Mouse (Mus musculus) MEL (cell line): ENCODE results near the gene Fcrl6. TPM values are rescaled to one million over a fixed set of nuclear protein-coding genes. Genes with fewer than 3 reads are reported as not detected.

Experiments used
- DNase-seq: peaks from one replicate; pipeline ENCODE4 v3.0.0; 2011; ENCODE audit warnings: low read depth, low spot score
- H3K27ac ChIP-seq: 2 replicates; pipeline ENCODE4 v1.5.1; 2012; ENCODE audit warnings: low read depth, mild to moderate bottlenecking, control low read depth, low read length, moderate library complexity; ENCODE audit not compliant: control insufficient read depth
- H3K27me3 ChIP-seq, 2 experiments: fragments of 150-350 bp in 1 of 2; sonication (generic) in 1 of 2; 2 replicates each; pipeline ENCODE4 v1.6.1; 2012; ENCODE audit warnings: low read length in 2 of 2, mild to moderate bottlenecking in 2 of 2, improper control_type of control experiment in 1 of 2, moderate library complexity in 1 of 2; ENCODE audit not compliant: insufficient read depth in 2 of 2, control insufficient read depth in 1 of 2
- H3K36me3 ChIP-seq, 2 experiments: 2 replicates each; pipeline ENCODE4 v1.6.1; 2012 to 2014; ENCODE audit warnings: low read length in 2 of 2, improper control_type of control experiment in 1 of 2, inconsistent platforms in 1 of 2, mild to moderate bottlenecking in 1 of 2; ENCODE audit not compliant: insufficient read depth in 2 of 2, control insufficient read depth in 1 of 2
- H3K4me1 ChIP-seq, 2 experiments: fragments of 150-350 bp in 1 of 2; sonication (generic) in 1 of 2; 2 replicates each; pipeline ENCODE4 v1.6.1; 2012; ENCODE audit warnings: low read length in 2 of 2, improper control_type of control experiment in 1 of 2, mild to moderate bottlenecking in 1 of 2; ENCODE audit not compliant: insufficient read depth in 2 of 2, control insufficient read depth in 1 of 2
- H3K4me3 ChIP-seq, 2 experiments: fragments of 150-350 bp in 1 of 2; sonication (generic) in 1 of 2; 2 replicates each; pipeline ENCODE4 v1.5.1; 2012; ENCODE audit warnings: low read depth in 2 of 2, low read length in 2 of 2, mild to moderate bottlenecking in 2 of 2, moderate library complexity in 2 of 2, control low read depth in 1 of 2, improper control_type of control experiment in 1 of 2; ENCODE audit not compliant: control insufficient read depth in 1 of 2, insufficient read depth in 1 of 2
- H3K79me2 ChIP-seq: 2 replicates; pipeline ENCODE4 v1.6.1; 2012; ENCODE audit warnings: mild to moderate bottlenecking, low read length, moderate library complexity; ENCODE audit not compliant: control insufficient read depth, poor library complexity, insufficient read depth
- H3K9ac ChIP-seq: 2 replicates; pipeline ENCODE4 v1.6.1; 2012; ENCODE audit warnings: low read depth, mild to moderate bottlenecking, control low read depth, low read length, moderate library complexity; ENCODE audit not compliant: control insufficient read depth, poor library complexity, severe bottlenecking
- H3K9me3 ChIP-seq: fragments of 150-350 bp; sonication (generic); replicated peaks from 2 replicates; pipeline ENCODE4 v1.6.1; 2012; ENCODE audit warnings: mild to moderate bottlenecking, low read length, improper control_type of control experiment, moderate library complexity; ENCODE audit not compliant: insufficient read depth
- CHD1 ChIP-seq: IDR thresholded peaks from 2 replicates; pipeline ENCODE4 v1.6.1; 2012; ENCODE audit warnings: low read depth, mild to moderate bottlenecking, inconsistent platforms, low read length, improper control_type of control experiment
- CHD2 ChIP-seq: IDR thresholded peaks from 2 replicates; pipeline ENCODE4 v1.6.1; 2011; ENCODE audit warnings: low read length, improper control_type of control experiment
- E2F4 ChIP-seq: IDR thresholded peaks from 2 replicates; pipeline ENCODE4 v1.6.1; 2011; ENCODE audit warnings: low read depth, low read length, improper control_type of control experiment, borderline replicate concordance
- GATA1 ChIP-seq: IDR thresholded peaks from 2 replicates; pipeline ENCODE4 v1.6.1; 2011; ENCODE audit warnings: low read depth, low read length, improper control_type of control experiment
- HCFC1 ChIP-seq: IDR thresholded peaks from 2 replicates; pipeline ENCODE4 v1.6.1; 2012; ENCODE audit warnings: low read depth, mild to moderate bottlenecking, inconsistent platforms, low read length, improper control_type of control experiment, moderate library complexity
- JUND ChIP-seq: IDR thresholded peaks from 2 replicates; pipeline ENCODE4 v1.6.1; 2011; ENCODE audit warnings: low read depth, mild to moderate bottlenecking, improper control_type of control experiment, low read length
- KAT2A ChIP-seq: conservative IDR thresholded peaks from 2 replicates; pipeline ENCODE4 v1.6.1; 2012; ENCODE audit warnings: low read depth, low read length, improper control_type of control experiment, inconsistent platforms
- MAFK ChIP-seq: IDR thresholded peaks from 2 replicates; pipeline ENCODE4 v1.6.1; 2011; ENCODE audit warnings: low read depth, mild to moderate bottlenecking, low read length, improper control_type of control experiment, borderline replicate concordance
- MAX ChIP-seq: IDR thresholded peaks from 2 replicates; pipeline ENCODE4 v1.6.1; 2011; ENCODE audit warnings: low read length, improper control_type of control experiment
- MXI1 ChIP-seq: IDR thresholded peaks from 2 replicates; pipeline ENCODE4 v1.6.1; 2011; ENCODE audit warnings: mild to moderate bottlenecking, low read depth, low read length, improper control_type of control experiment
- NRF1 ChIP-seq: IDR thresholded peaks from 2 replicates; pipeline ENCODE4 v1.6.1; 2014; ENCODE audit warnings: low read depth, mild to moderate bottlenecking, inconsistent platforms, low read length, improper control_type of control experiment, moderate library complexity; ENCODE audit not compliant: poor library complexity, insufficient read depth, severe bottlenecking
- POLR2A ChIP-seq, 2 experiments: IDR thresholded peaks; 2 replicates each; pipeline ENCODE4 v1.6.1; 2011 to 2012; ENCODE audit warnings: low read length in 2 of 2, mild to moderate bottlenecking in 2 of 2, control low read depth in 1 of 2, improper control_type of control experiment in 1 of 2, low read depth in 1 of 2, moderate library complexity in 1 of 2; ENCODE audit not compliant: control insufficient read depth in 1 of 2, insufficient read depth in 1 of 2, poor library complexity in 1 of 2
- POLR2AphosphoS2 ChIP-seq: IDR thresholded peaks from 2 replicates; pipeline ENCODE4 v1.6.1; 2011; ENCODE audit warnings: low read length, improper control_type of control experiment
- POLR2AphosphoS5 ChIP-seq: IDR thresholded peaks from 2 replicates; pipeline ENCODE4 v1.6.1; 2012; ENCODE audit warnings: low read depth, borderline replicate concordance, mild to moderate bottlenecking, inconsistent platforms, low read length, moderate library complexity, mixed read lengths
- RCOR1 ChIP-seq: IDR thresholded peaks from 2 replicates; pipeline ENCODE4 v1.6.1; 2012; ENCODE audit warnings: low read depth, mild to moderate bottlenecking, inconsistent platforms, low read length, improper control_type of control experiment
- TAL1 ChIP-seq: IDR thresholded peaks from 2 replicates; pipeline ENCODE4 v1.6.1; 2012; ENCODE audit warnings: mild to moderate bottlenecking, inconsistent platforms, low read length, moderate library complexity, mixed read lengths
- TBP ChIP-seq: IDR thresholded peaks from 2 replicates; pipeline ENCODE4 v1.8.0; 2011; ENCODE audit warnings: low read depth, low read length, improper control_type of control experiment
- TCF12 ChIP-seq: IDR thresholded peaks from 2 replicates; pipeline ENCODE4 v1.6.1; 2014; ENCODE audit warnings: low read depth, mild to moderate bottlenecking, inconsistent platforms, low read length, improper control_type of control experiment, moderate library complexity
- UBTF ChIP-seq: IDR thresholded peaks from 2 replicates; pipeline ENCODE4 v1.6.1; 2012; ENCODE audit warnings: low read depth, mild to moderate bottlenecking, inconsistent platforms, low read length, improper control_type of control experiment, moderate library complexity, borderline replicate concordance; ENCODE audit not compliant: insufficient read depth
- ZC3H11A ChIP-seq: IDR thresholded peaks from 2 replicates; pipeline ENCODE4 v1.6.1; 2012; ENCODE audit warnings: low read depth, mild to moderate bottlenecking, inconsistent platforms, low read length, improper control_type of control experiment
- polyA plus RNA-seq, 2 experiments: library from polyadenylated mRNA; stranded (reverse) in 1 of 2; unstranded in 1 of 2; fragments of >175 nt in 1 of 2; fragments of >200 nt in 1 of 2; gene quantifications; 2 replicates each; pipeline versions ENCODE4 v1.2.1 to v1.2.4; 2012; ENCODE audit warnings: low replicate concordance in 2 of 2, low read depth in 1 of 2; ENCODE audit not compliant: insufficient read length in 2 of 2, insufficient read depth in 1 of 2, missing spikeins in 1 of 2
- total RNA-seq: library from RNA; depleted of rRNA; stranded (reverse); fragments of 300-350 nt; gene quantifications from 2 replicates; pipeline ENCODE4 v1.2.3, GENCODE M21; 2012

The Fcrl6 gene
- total and polyA plus RNA-seq, 3 experiments, result not detected

DNA sequence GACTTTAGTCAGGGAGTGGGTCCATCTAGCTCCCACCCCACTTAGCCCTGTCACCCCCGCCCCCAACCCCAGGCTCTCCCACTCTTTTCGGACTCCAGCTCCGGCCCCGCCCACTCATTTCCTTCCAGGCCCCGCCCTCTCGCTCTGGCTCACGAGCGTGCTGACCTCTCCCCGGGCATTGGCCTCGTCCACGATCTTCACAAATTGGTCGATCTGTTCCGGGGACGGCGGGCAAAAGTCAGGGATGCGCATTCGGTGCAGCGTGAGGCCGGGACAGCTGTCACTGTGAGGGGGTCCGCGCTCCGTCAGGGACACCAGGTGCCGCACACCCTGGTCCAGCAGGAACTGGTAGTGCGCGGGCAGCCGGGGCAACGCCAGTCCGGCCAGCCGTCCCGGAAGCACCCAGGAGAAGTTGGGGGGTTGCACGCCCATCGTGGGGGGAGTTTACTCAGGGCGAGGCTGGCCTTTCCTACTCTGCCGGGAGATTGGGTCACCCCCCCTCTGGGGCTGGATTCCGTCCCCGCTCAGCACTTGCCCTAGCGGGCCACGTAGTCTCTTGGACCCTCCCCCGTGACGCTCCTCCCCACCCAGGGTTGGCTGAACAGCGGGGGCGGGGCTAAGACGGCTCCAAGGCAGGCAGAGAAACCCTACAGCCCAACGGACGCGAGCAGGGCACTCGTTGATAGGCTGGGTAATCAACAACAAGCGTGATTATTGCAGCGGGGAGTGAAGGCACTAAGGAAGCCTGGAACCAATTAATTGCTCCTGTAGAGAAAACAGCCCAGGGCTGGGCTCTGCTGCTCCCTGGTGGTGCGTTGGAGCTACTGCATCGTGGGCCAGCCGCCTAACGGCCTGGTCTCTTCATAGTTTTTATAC lies 30.3 kb upstream of the Fcrl6 start, which contains the start of gene Dusp23 (continued):
- no peak for TF ChIP-seq TBP
- TF ChIP-seq, all 39 proteins: peak for 18

DNA sequence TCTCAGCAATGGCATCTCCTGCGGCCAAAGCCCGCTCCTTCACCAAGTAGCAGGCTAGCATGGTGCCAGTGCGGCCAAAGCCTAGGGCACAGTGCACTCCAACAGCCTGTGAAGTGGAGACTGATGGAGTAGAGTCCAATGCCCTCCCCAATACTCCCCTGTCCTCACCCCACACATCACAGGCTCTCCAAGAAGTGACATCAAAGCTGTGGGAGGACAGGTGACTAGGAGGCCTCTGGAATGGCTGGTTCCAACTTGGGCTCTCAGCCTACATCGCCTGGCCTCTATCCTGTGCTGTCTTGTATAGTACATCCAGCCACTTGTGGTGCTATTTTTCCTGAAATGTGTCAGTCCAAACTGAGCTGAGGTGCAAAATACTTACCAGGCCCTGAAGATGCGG lies 29.4 kb upstream of the Fcrl6 start:
- Histone ChIP-seq H3K36me3 (no peaks in the 10 kb centered on the region), H3K4me3 (no peak overlapping the region)
- TF ChIP-seq MXI1, result no peak
- TF ChIP-seq CHD1, result no peak
- no peak for TF ChIP-seq POLR2AphosphoS5
- TF ChIP-seq RCOR1, result no peak
- no peak for TF ChIP-seq HCFC1
- no peak for TF ChIP-seq JUND
- no peak for TF ChIP-seq GATA1
- no peak for TF ChIP-seq UBTF
- TF ChIP-seq MAX, result no peak
- TF ChIP-seq MAFK, result no peak
- no peak for TF ChIP-seq CHD2
- no peak for TF ChIP-seq KAT2A
- no peak for TF ChIP-seq POLR2AphosphoS2
- TF ChIP-seq TBP, result no peak
- TF ChIP-seq ZC3H11A, result no peak
- no peak for TF ChIP-seq TAL1
- TF ChIP-seq TCF12, result no peak
- no peak for TF ChIP-seq NRF1
- TF ChIP-seq E2F4, result no peak
- no peak for TF ChIP-seq POLR2A (IDR thresholded peaks at IDR 0.05; ENCODE audit: control insufficient read depth in 1 of 2, insufficient read depth in 1 of 2, low read depth in 1 of 2, low read length in 2 of 2, poor library complexity in 1 of 2)
- TF ChIP-seq, all 39 proteins: peak for 0
- peak; percentile 13 for DNase-seq
- peaks cover 0 to 2% of the 10 kb centered on the region in 2 experiments; a peak in 1 of 4 replicates for H3K27me3 ChIP-seq
- H3K27ac ChIP-seq, result no peak overlapping the region
- no peak overlapping the region for H3K9ac ChIP-seq
- no peaks in the 10 kb centered on the region for H3K9me3 ChIP-seq
- H3K79me2 ChIP-seq, result no peaks in the 10 kb centered on the region
- no peaks in the 10 kb centered on the region; a peak in 1 of 4 replicates for H3K4me1 ChIP-seq
